Mouse (Mus musculus) adrenal gland, adult 8-10 months (tissue): ENCODE results near the gene Irgm2. TPM values are rescaled to one million over a fixed set of nuclear protein-coding genes. Genes with fewer than 3 reads are reported as not detected.
A peak's percentile ranks its signal among the peaks of the same experiment; 100 is the strongest.
"Not testable (repeated sequence)": the region's sequence is repeated elsewhere in the genome, so short reads cannot be mapped to it uniquely, and the experiment has no call there.

Source experiments
- DNase-seq: peaks from one replicate; pipeline ENCODE4 v3.0.0; 2022
- total RNA-seq, 4 experiments: library from RNA; stranded (reverse); gene quantifications; 2 replicates each; pipeline ENCODE4 v1.2.4; 2022

Gene Irgm2
- total RNA-seq, 4 experiments from 2014 or later: 14.7 to 19.4 (median 17.3) TPM

- no peak for DNase-seq
Measured at GRCm38 (mm10) chr11:58213673-58214342, 14.4 kb downstream of the Irgm2 start.

- peak; percentile 88 for DNase-seq
Measured at GRCm38 (mm10) chr11:58214391-58215048, 15.1 kb downstream of the Irgm2 start.

GRCm38 (mm10) chr11:58215049-58215430, 15.6 kb downstream of the Irgm2 start:
- not testable (repeated sequence) for DNase-seq

GRCm38 (mm10) chr11:58215814-58216213, 16.4 kb downstream of the Irgm2 start:
- DNase-seq: no peak

GRCm38 (mm10) chr11:58216823-58217222, 17.4 kb downstream of the Irgm2 start:
- no peak for DNase-seq

GRCm38 (mm10) chr11:58223751-58224150, 24.3 kb downstream of the Irgm2 start:
- DNase-seq: no peak

GRCm38 (mm10) chr11:58224313-58224712, 24.9 kb downstream of the Irgm2 start:
- DNase-seq: no peak

- DNase-seq: not testable (repeated sequence)
Measured at GRCm38 (mm10) chr11:58224872-58225271, 25.5 kb downstream of the Irgm2 start.

- peak; percentile 58 for DNase-seq
Measured at GRCm38 (mm10) chr11:58225655-58226054, 26.2 kb downstream of the Irgm2 start.

GRCm38 (mm10) chr11:58226425-58226824, 27.0 kb downstream of the Irgm2 start:
- DNase-seq: no peak

GRCm38 (mm10) chr11:58228021-58228420, 28.6 kb downstream of the Irgm2 start:
- not testable (repeated sequence) for DNase-seq

GRCm38 (mm10) chr11:58230396-58230910, 31.0 kb downstream of the Irgm2 start:
- no peak for DNase-seq

- no peak for DNase-seq
Measured at GRCm38 (mm10) chr11:58231156-58231555, 31.7 kb downstream of the Irgm2 start.

- not testable (repeated sequence) for DNase-seq
Measured at GRCm38 (mm10) chr11:58234551-58234950, 35.1 kb downstream of the Irgm2 start.

GRCm38 (mm10) chr11:58235152-58235551, 35.7 kb downstream of the Irgm2 start:
- DNase-seq: no peak

GRCm38 (mm10) chr11:58238840-58239791, 39.7 kb downstream of the Irgm2 start:
- peak; percentile 53 for DNase-seq

- DNase-seq: no peak
Measured at GRCm38 (mm10) chr11:58247294-58247693, 47.9 kb downstream of the Irgm2 start.

GRCm38 (mm10) chr11:58249203-58249981, 50.0 kb downstream of the Irgm2 start:
- DNase-seq: no peak

- no peak for DNase-seq
Measured at GRCm38 (mm10) chr11:58250550-58250949, 51.1 kb downstream of the Irgm2 start.

- no peak for DNase-seq
Measured at GRCm38 (mm10) chr11:58254411-58254810, 55.0 kb downstream of the Irgm2 start.

- DNase-seq: no peak
Measured at GRCm38 (mm10) chr11:58257816-58258215, 58.4 kb downstream of the Irgm2 start.

GRCm38 (mm10) chr11:58260156-58260555, 60.7 kb downstream of the Irgm2 start:
- DNase-seq: no peak
